Comparison of ENCODE assay signal across 12 mouse cellular contexts in genomic region chr10:43365909-43366308, GRCm38 (mm10).
"Had no signal": no experiment of that assay in that cellular context is flagged by ENCODE, and none has a peak within 500 bp of the region (broad histone marks: within the 10 kb centered on the region; RNA-seq: fewer than 3 reads in every experiment).

No protein-coding gene starts in this region.

- DNase-seq: kidney, adult 8-10 months; lung, embryonic 14.5 days; lung, postnatal 10 days; lung, postnatal 4 days; right cerebral cortex, adult 18-20 months; right cerebral cortex, postnatal 25 days; thymus, postnatal 4 days had no signal

- H3K4me3 ChIP-seq: left cerebral cortex, adult 2 months; limb, embryonic 15.5 days; liver, embryonic 12.5 days; myocyte; neural tube, embryonic 15.5 days had no signal

- H3K27me3 ChIP-seq: limb, embryonic 15.5 days; liver, embryonic 12.5 days; neural tube, embryonic 15.5 days had no signal

- H3K27ac ChIP-seq: left cerebral cortex, adult 2 months; limb, embryonic 15.5 days; liver, embryonic 12.5 days; neural tube, embryonic 15.5 days had no signal

- ATAC-seq: liver, embryonic 12.5 days had no signal

- H3K9me3 ChIP-seq: limb, embryonic 15.5 days; liver, embryonic 12.5 days; neural tube, embryonic 15.5 days had no signal

- H3K9ac ChIP-seq: limb, embryonic 15.5 days; liver, embryonic 12.5 days; lung, embryonic 14.5 days; neural tube, embryonic 15.5 days had no signal

- H3K36me3 ChIP-seq: limb, embryonic 15.5 days; neural tube, embryonic 15.5 days had no signal

- H3K4me1 ChIP-seq: limb, embryonic 15.5 days; liver, embryonic 12.5 days had no signal

- H3K4me2 ChIP-seq: limb, embryonic 15.5 days; liver, embryonic 12.5 days; lung, embryonic 14.5 days; neural tube, embryonic 15.5 days had no signal
